14 mouse cellular contexts compared by ENCODE assay signal in genomic region chr2:93521042-93521441, GRCm38 (mm10). TPM values are rescaled to one million over a fixed set of nuclear protein-coding genes. Genes with fewer than 3 reads are reported as not detected.
A peak's percentile ranks its signal among the peaks of the same experiment; 100 is the strongest.
DNase-seq lines count a peak whose midpoint lies in the region; ATAC-seq lines count a peak whose summit lies in the region.
"Had no signal": no experiment of that assay in that cellular context is flagged by ENCODE, and none has a peak within 500 bp of the region (broad histone marks: within the 10 kb centered on the region; RNA-seq: fewer than 3 reads in every experiment).

No protein-coding gene starts in this region.

- no peak overlapping the region for H3K4me3 ChIP-seq in forebrain, embryonic 16.5 days (replicated peaks; ENCODE audit: low read length)
- H3K4me3 ChIP-seq: liver, embryonic 15.5 days; neural tube, embryonic 13.5 days had no signal

- DNase-seq in layer of hippocampus, adult 11-12 months (ENCODE audit: low spot score): peak; percentile 42
- DNase-seq in layer of hippocampus, adult 9-10 months (ENCODE audit: low spot score): no peak
- peak; percentile 55 for DNase-seq in Muller cell, postnatal 12 days (ENCODE audit: inconsistent ontology term)
- peak; percentile 33 for DNase-seq in brain, adult 2 months (ENCODE audit: low read depth, low spot score)
- no peak for DNase-seq in natural killer cell, adult 2 months (ENCODE audit: low spot score in 2 of 2)

- no peak overlapping the region for H3K4me2 ChIP-seq in forebrain, embryonic 16.5 days (ENCODE audit: low read length)
- H3K4me2 ChIP-seq: liver, embryonic 15.5 days; neural tube, embryonic 13.5 days had no signal

- peaks cover 16% of the 10 kb centered on the region for H3K4me1 ChIP-seq in forebrain, embryonic 16.5 days (replicated peaks; ENCODE audit: control insufficient read depth, insufficient read depth, low read length)
- H3K4me1 ChIP-seq: liver, embryonic 15.5 days had no signal

- no peaks in the 10 kb centered on the region for H3K27me3 ChIP-seq in forebrain, embryonic 16.5 days (replicated peaks; ENCODE audit: control insufficient read depth, insufficient read depth, low read length)
- H3K27me3 ChIP-seq: liver, embryonic 15.5 days; neural tube, embryonic 13.5 days had no signal

- 0 out of 2 replicates have a peak overlapping the region, but pooled peaks have one; percentile 41 for H3K9ac ChIP-seq in forebrain, embryonic 16.5 days (replicated peaks; ENCODE audit: low read depth, low read length)
- H3K9ac ChIP-seq: liver, embryonic 15.5 days had no signal

- H3K36me3 ChIP-seq in forebrain, embryonic 16.5 days (ENCODE audit: control insufficient read depth, insufficient read depth): no peaks in the 10 kb centered on the region
- H3K36me3 ChIP-seq: liver, embryonic 15.5 days; neural tube, embryonic 13.5 days had no signal

- 49% methylated on average over 4 of the region's 4 CpGs for WGBS in forebrain, embryonic 16.5 days

- H3K9me3 ChIP-seq in forebrain, embryonic 16.5 days (ENCODE audit: control insufficient read depth, low read length): no peaks in the 10 kb centered on the region
- H3K9me3 ChIP-seq: liver, embryonic 15.5 days; neural tube, embryonic 13.5 days had no signal

- H3K27ac ChIP-seq in forebrain, embryonic 16.5 days (ENCODE audit: low read length): no peak overlapping the region
- H3K27ac ChIP-seq: liver, embryonic 15.5 days; neural tube, embryonic 13.5 days had no signal

- ATAC-seq in forebrain, embryonic 16.5 days: peak; percentile 67
- ATAC-seq in erythroblast, adult 5-6 weeks (replicated peaks; ENCODE audit: low FRiP score, poor library complexity, severe bottlenecking): no peak

RNA-seq across cellular contexts. Expression of gene Gm10803, which starts 39.3 kb away (rescaled TPM):
- not detected in 2 replicates for polyA plus RNA-seq in forebrain, embryonic 16.5 days (2015; fragmentation: Nextera tagmentation; extraction: Ambion mirVana)
- not detected in 2 replicates for total RNA-seq in erythroblast, adult 5-6 weeks (2015; ENCODE audit: low replicate concordance)
- total RNA-seq in erythroblast, adult 5-6 weeks (2017; ENCODE audit: low replicate concordance): 0.17 TPM in 1 of 2 replicates, not detected in the other
- total RNA-seq: ES-E14; layer of hippocampus, adult 8-10 months had no signal
- polyA plus RNA-seq: gonadal fat pad, adult 2 months; intestine, embryonic 14.5 days; liver, embryonic 15.5 days; neural tube, embryonic 13.5 days; urinary bladder, adult 2 months had no signal

RNA-seq across cellular contexts. Expression of gene Cd82, which starts 58.1 kb away (rescaled TPM):
- polyA plus RNA-seq in forebrain, embryonic 16.5 days (2015; fragmentation: Nextera tagmentation; extraction: Ambion mirVana): 18.3 and 22.1 TPM in 2 replicates
- total RNA-seq in erythroblast, adult 5-6 weeks (2015; ENCODE audit: low replicate concordance): 99.9 and 150 TPM in 2 replicates
- total RNA-seq in erythroblast, adult 5-6 weeks (2017; ENCODE audit: low replicate concordance): 145 and 158 TPM in 2 replicates

Comparison
In these comparisons a context has a peak if more than half of its experiments do, and no peak if none do; other contexts are left out.
1. DNase-seq: peak in layer of hippocampus, adult 11-12 months (single experiment), Muller cell, postnatal 12 days (single experiment) and brain, adult 2 months (single experiment); none in layer of hippocampus, adult 9-10 months (single experiment) and natural killer cell, adult 2 months (0 of 2).